Mouse (Mus musculus): ENCODE data around the gene Cdon.
A peak's percentile ranks its signal among the peaks of the same experiment; 100 is the strongest.

Cdon gene

GRCm38 (mm10) chr9:35438286-35439061 lies 17.5 kb downstream of the Cdon start:
- no peak for DNase-seq

GRCm38 (mm10) chr9:35439062-35439442 lies 18.1 kb downstream of the Cdon start:
- DNase-seq = no peak

GRCm38 (mm10) chr9:35439754-35440153 lies 18.8 kb downstream of the Cdon start:
- DNase-seq = peak; percentile 68

GRCm38 (mm10) chr9:35442476-35442875 lies 21.5 kb downstream of the Cdon start:
- DNase-seq = peak; percentile 76

GRCm38 (mm10) chr9:35443618-35444511 lies 22.9 kb downstream of the Cdon start:
- DNase-seq = no peak

GRCm38 (mm10) chr9:35444512-35444886 lies 23.6 kb downstream of the Cdon start:
- no peak for DNase-seq

- DNase-seq = no peak
These were observed 26.0 kb downstream of the Cdon start for GRCm38 (mm10) chr9:35446916-35447315.

GRCm38 (mm10) chr9:35453311-35453710 lies 32.4 kb downstream of the Cdon start:
- no peak for DNase-seq

- DNase-seq = no peak
These were observed 38.7 kb downstream of the Cdon start for GRCm38 (mm10) chr9:35459594-35459993.

GRCm38 (mm10) chr9:35467264-35467817 lies 46.4 kb downstream of the Cdon start:
- DNase-seq = no peak

GRCm38 (mm10) chr9:35468913-35469312 lies 48.0 kb downstream of the Cdon start:
- DNase-seq = no peak

GRCm38 (mm10) chr9:35474104-35474724 lies 53.3 kb downstream of the Cdon start:
- no peak for DNase-seq

GRCm38 (mm10) chr9:35475394-35475793 lies 54.5 kb downstream of the Cdon start:
- DNase-seq = no peak

- DNase-seq = no peak
These were observed 58.5 kb downstream of the Cdon start for GRCm38 (mm10) chr9:35479456-35479855.

- DNase-seq = no peak
These were observed 61.3 kb downstream of the Cdon start for GRCm38 (mm10) chr9:35482014-35482898.

GRCm38 (mm10) chr9:35483949-35484348 lies 63.0 kb downstream of the Cdon start:
- no peak for DNase-seq

- no peak for DNase-seq
These were observed 65.7 kb downstream of the Cdon start for GRCm38 (mm10) chr9:35486616-35487015.

- no peak for DNase-seq
These were observed 67.6 kb downstream of the Cdon start for GRCm38 (mm10) chr9:35488496-35488895.

GRCm38 (mm10) chr9:35491109-35491866 lies 70.4 kb downstream of the Cdon start:
- DNase-seq = no peak

GRCm38 (mm10) chr9:35493033-35493732 lies 72.3 kb downstream of the Cdon start:
- DNase-seq = peak; percentile 39

GRCm38 (mm10) chr9:35493733-35494092 lies 72.8 kb downstream of the Cdon start:
- DNase-seq = no peak

All from retina, postnatal 1 day (tissue).